Mouse (Mus musculus) lung, embryonic 14.5 days (tissue): ENCODE results near the gene Retreg3. TPM values are rescaled to one million over a fixed set of nuclear protein-coding genes. Genes with fewer than 3 reads are reported as not detected.

ENCODE experiments used
- ATAC-seq: fragments of 200-750 bp; cut with Nextera tagmentation; 2 replicates; pipeline ENCODE4 v1.8.0; 2017; ENCODE audit warnings: mild to moderate bottlenecking, moderate TSS enrichment, moderate library complexity; ENCODE audit not compliant: insufficient read depth
- DNase-seq: peaks from one replicate; pipeline ENCODE4 v3.0.0-alpha.2; 2015
- H3K27ac ChIP-seq: fragments of 300-500 bp; sonication (generic); 2 replicates; pipeline ENCODE4 v1.5.1; 2014; ENCODE audit warnings: low read depth, mild to moderate bottlenecking, moderate library complexity
- H3K27me3 ChIP-seq: fragments of 300-500 bp; sonication (generic); 2 replicates; pipeline ENCODE4 v1.6.1; 2014; ENCODE audit warnings: low read length, control low read depth; ENCODE audit not compliant: insufficient read depth
- H3K36me3 ChIP-seq: fragments of 300-500 bp; sonication (generic); 2 replicates; pipeline ENCODE4 v1.6.1; 2014; ENCODE audit warnings: control low read depth; ENCODE audit not compliant: insufficient read depth
- H3K4me1 ChIP-seq: fragments of 300-500 bp; sonication (generic); 2 replicates; pipeline ENCODE4 v1.6.1; 2014; ENCODE audit warnings: antibody characterized with exemption, control low read depth; ENCODE audit not compliant: insufficient read depth
- H3K4me2 ChIP-seq: fragments of 300-500 bp; sonication (generic); 2 replicates; pipeline ENCODE4 v1.6.1; 2014; ENCODE audit warnings: mild to moderate bottlenecking
- H3K4me3 ChIP-seq: fragments of 300-500 bp; sonication (generic); 2 replicates; pipeline ENCODE4 v1.5.1; 2014; ENCODE audit warnings: low read depth, low read length
- H3K9ac ChIP-seq: fragments of 300-500 bp; sonication (generic); 2 replicates; pipeline ENCODE4 v1.6.1; 2014
- H3K9me3 ChIP-seq: fragments of 300-500 bp; sonication (generic); 2 replicates; pipeline ENCODE4 v1.6.1; 2016; ENCODE audit warnings: low read depth, low read length, control low read depth
- CTCF ChIP-seq: IDR thresholded peaks from 2 replicates; pipeline ENCODE4 v1.5.1; 2016; ENCODE audit warnings: antibody characterized with exemption, low read depth
- WGBS: fragments of 180-500 bp; shearing (Covaris S2); extraction: QIAGEN DNeasy Blood & Tissue Kit; methylation state at CpG from one replicate; pipeline ENCODE4 v1.1.7; 2014; 5-methylcytosine and 5-hydroxymethylcytosine counted together
- microRNA-seq: library from miRNA; unstranded; fragments of <30 nt; microRNA quantifications from one replicate; pipeline ENCODE4, GENCODE M21; 2016; ENCODE audit warnings: borderline number of aligned reads
- polyA plus RNA-seq: library from polyadenylated mRNA; unstranded; fragments of >200 nt; fragmentation: Nextera tagmentation; extraction: Ambion mirVana; gene quantifications from 2 replicates; pipeline ENCODE4 v1.2.1, GENCODE M21; 2014

Gene Retreg3
- polyA plus RNA-seq, 1 experiment from 2014 or later, result 9.3 TPM

GRCm38 (mm10) chr11:101051617-101052016, 68.1 kb downstream of the Retreg3 start:
- 70% methylated on average over 8 of the region's 8 CpGs for WGBS
- no peak for ATAC-seq

DNA sequence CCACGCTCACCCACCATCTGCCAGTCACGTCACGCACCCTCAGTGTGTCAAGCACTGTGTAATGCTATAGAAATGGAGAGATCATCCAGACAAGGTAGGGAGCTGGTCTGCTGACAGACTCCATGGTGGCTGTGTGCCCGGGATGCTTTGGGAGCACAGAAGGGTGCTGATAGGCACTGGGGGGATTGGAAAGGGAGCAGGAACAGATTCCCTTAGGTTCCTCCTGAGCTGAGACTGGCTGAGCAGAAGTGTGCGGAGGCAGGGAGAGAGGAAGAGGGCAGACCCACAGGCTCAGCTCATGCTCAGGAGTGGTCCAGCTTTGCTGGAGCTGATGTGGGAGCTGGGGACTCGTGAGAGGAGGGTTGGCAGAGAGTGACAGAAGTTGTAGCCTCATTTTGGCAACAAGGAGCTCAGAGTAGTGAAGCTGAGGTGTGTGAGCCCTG, 68.6 kb downstream of the Retreg3 start:
- H3K36me3 ChIP-seq, result peaks cover 81% of the 10 kb centered on the region
- TF ChIP-seq CTCF, result no peak
- ATAC-seq (no peak), DNase-seq (no peak)
- no peak overlapping the region for H3K4me2 ChIP-seq
- H3K27ac ChIP-seq, result no peak overlapping the region
- peaks cover 4% of the 10 kb centered on the region for H3K4me1 ChIP-seq
- H3K9ac ChIP-seq, result no peak overlapping the region
- no peak overlapping the region for H3K4me3 ChIP-seq
- 81% methylated on average over 6 of the region's 6 CpGs for WGBS
- H3K9me3 ChIP-seq, result no peaks in the 10 kb centered on the region
- H3K27me3 ChIP-seq, result no peaks in the 10 kb centered on the region

More at GRCm38 (mm10) chr11:101051617-101052016, 68.1 kb downstream of the Retreg3 start:
- no peak for TF ChIP-seq CTCF
- no peak overlapping the region for H3K9ac ChIP-seq
- H3K27me3 ChIP-seq, result no peaks in the 10 kb centered on the region
- H3K4me2 ChIP-seq, result no peak overlapping the region
- H3K36me3 ChIP-seq, result peaks cover 78% of the 10 kb centered on the region
- peaks cover 10% of the 10 kb centered on the region for H3K4me1 ChIP-seq
- no peak for DNase-seq
- H3K9me3 ChIP-seq, result no peaks in the 10 kb centered on the region
- H3K27ac ChIP-seq, result no peak overlapping the region
- no peak overlapping the region for H3K4me3 ChIP-seq

DNA sequence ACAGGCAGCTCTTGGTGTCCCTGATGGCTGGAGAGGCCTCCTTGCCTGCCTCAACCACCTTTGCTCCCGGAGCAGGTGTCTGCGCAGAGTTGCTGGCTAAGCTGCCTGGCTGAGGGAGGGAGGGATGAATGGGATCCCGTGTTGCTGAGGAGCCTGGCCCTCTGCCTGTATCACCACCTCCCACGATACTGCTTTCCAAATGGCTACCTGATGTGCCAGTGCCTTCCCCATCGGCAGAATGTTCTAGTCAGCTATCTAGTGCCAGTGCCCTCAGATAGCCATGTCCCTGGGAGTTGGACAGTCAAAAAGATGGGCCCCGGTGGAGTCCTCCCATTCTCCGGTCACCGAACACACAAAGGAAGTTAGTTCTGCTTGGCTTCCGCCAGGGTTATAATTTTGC, 69.3 kb downstream of the Retreg3 start:
- no peak overlapping the region for H3K4me3 ChIP-seq
- no peak overlapping the region for H3K9ac ChIP-seq
- no peak for ATAC-seq
- H3K27ac ChIP-seq, result no peak overlapping the region
- no peaks in the 10 kb centered on the region for H3K9me3 ChIP-seq
- no peak overlapping the region for H3K4me2 ChIP-seq
- no peaks in the 10 kb centered on the region for H3K27me3 ChIP-seq
- peaks cover 81% of the 10 kb centered on the region for H3K36me3 ChIP-seq
- no peaks in the 10 kb centered on the region for H3K4me1 ChIP-seq
- TF ChIP-seq CTCF, result no peak
- WGBS, result 85% methylated on average over 9 of the region's 9 CpGs
- no peak for DNase-seq

- Histone ChIP-seq H3K27ac (no peak overlapping the region), H3K4me2 (no peak overlapping the region), H3K9me3 (no peaks in the 10 kb centered on the region), H3K4me3 (no peak overlapping the region), H3K36me3 (peaks cover 91% of the 10 kb centered on the region), H3K9ac (no peak overlapping the region), H3K4me1 (no peaks in the 10 kb centered on the region), H3K27me3 (no peaks in the 10 kb centered on the region)
- 87% methylated on average over 3 of the region's 3 CpGs for WGBS
- no peak for DNase-seq
- no peak for TF ChIP-seq CTCF
- ATAC-seq, result no peak
Measured at GRCm38 (mm10) chr11:101047502-101047901, 72.2 kb downstream of the Retreg3 start.

DNA sequence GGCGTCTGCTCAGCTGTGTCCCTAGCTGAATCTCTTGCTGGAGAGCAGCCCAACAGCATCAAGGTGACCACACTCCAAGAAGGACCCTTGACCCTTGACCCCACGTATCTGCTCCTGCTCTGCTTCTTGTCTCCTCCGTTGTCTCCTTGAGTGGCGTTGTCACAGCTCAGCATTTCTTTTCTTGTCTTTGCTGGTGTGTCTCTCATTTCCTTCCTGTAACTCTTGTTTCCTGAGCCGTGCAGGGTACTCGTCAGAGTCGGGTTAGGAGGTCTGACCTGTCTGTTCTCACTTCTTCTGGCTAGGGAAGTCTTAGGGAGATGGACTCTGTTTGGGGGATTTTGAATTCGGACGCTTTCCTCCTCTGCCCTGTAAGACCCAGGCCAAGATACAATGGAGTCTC, 73.3 kb downstream of the Retreg3 start:
- DNase-seq, result no peak
- Histone ChIP-seq H3K4me2 (no peak overlapping the region), H3K27ac (no peak overlapping the region), H3K9me3 (no peaks in the 10 kb centered on the region), H3K27me3 (no peaks in the 10 kb centered on the region), H3K9ac (no peak overlapping the region), H3K4me1 (no peaks in the 10 kb centered on the region), H3K4me3 (no peak overlapping the region), H3K36me3 (peaks cover 94% of the 10 kb centered on the region)
- WGBS, result 56% methylated on average over 9 of the region's 9 CpGs
- no peak for ATAC-seq
- no peak for TF ChIP-seq CTCF

Small RNAs within 50 kb of the gene (microRNA-seq; reads per million reads assigned to microRNA genes)
- not detected for gene Gm27626

Other genes with a start within 250 kb of the Retreg3 start
- gene Stat3, start 180.4 kb downstream of the Retreg3 start, polyA plus RNA-seq, result 33.8 and 36.5 TPM in 2 replicates
- 137 and 143 TPM in 2 replicates for gene Cavin1, start 149.0 kb downstream of the Retreg3 start, polyA plus RNA-seq
- gene Atp6v0a1, start 110.4 kb downstream of the Retreg3 start, polyA plus RNA-seq, result 32.8 and 38.0 TPM in 2 replicates
- gene Naglu, start 49.9 kb downstream of the Retreg3 start, polyA plus RNA-seq, result 13.2 and 14.0 TPM in 2 replicates
- not detected in 2 replicates for gene Hsd17b1, start 41.5 kb downstream of the Retreg3 start, polyA plus RNA-seq
- gene Coasy, start 37.3 kb downstream of the Retreg3 start, polyA plus RNA-seq, result 37.9 and 38.0 TPM in 2 replicates
- gene Mlx, start 32.6 kb downstream of the Retreg3 start, polyA plus RNA-seq, result 39.1 and 40.5 TPM in 2 replicates
- gene Psmc3ip, start 24.5 kb downstream of the Retreg3 start, polyA plus RNA-seq, result 39.9 and 44.1 TPM in 2 replicates
- gene Tubg1, start within 50 bp of the Retreg3 start, polyA plus RNA-seq, result 89.8 and 96.0 TPM in 2 replicates
- 2.7 and 4.1 TPM in 2 replicates for gene Tubg2, start 36.0 kb upstream of the Retreg3 start, polyA plus RNA-seq
- 0.84 and 1.0 TPM in 2 replicates for gene Cntnap1, start 50.6 kb upstream of the Retreg3 start, polyA plus RNA-seq
- 15.9 and 18.0 TPM in 2 replicates for gene Plekhh3, start 51.5 kb upstream of the Retreg3 start, polyA plus RNA-seq
- 0.11 TPM in 1 of 2 replicates, not detected in the other for gene Ccr10, start 55.5 kb upstream of the Retreg3 start, polyA plus RNA-seq
- gene Ezh1, start 106.6 kb upstream of the Retreg3 start, polyA plus RNA-seq, result 17.4 and 18.9 TPM in 2 replicates
- gene Ramp2, start 126.1 kb upstream of the Retreg3 start, polyA plus RNA-seq, result 271 and 276 TPM in 2 replicates
- gene Vps25, start 133.8 kb upstream of the Retreg3 start, polyA plus RNA-seq, result 132 and 139 TPM in 2 replicates
- 5.3 and 5.8 TPM in 2 replicates for gene Wnk4, start 140.7 kb upstream of the Retreg3 start, polyA plus RNA-seq
- gene Cntd1, start 159.1 kb upstream of the Retreg3 start, polyA plus RNA-seq, result 1.0 and 1.9 TPM in 2 replicates
- gene Coa3, start 159.2 kb upstream of the Retreg3 start, polyA plus RNA-seq, result 190 and 197 TPM in 2 replicates
- gene Becn1, start 182.4 kb upstream of the Retreg3 start, polyA plus RNA-seq, result 149 and 154 TPM in 2 replicates
- 118 and 123 TPM in 2 replicates for gene Psme3, start 196.3 kb upstream of the Retreg3 start, polyA plus RNA-seq
- 1.5 TPM in 2 replicates for gene Aoc2, start 205.2 kb upstream of the Retreg3 start, polyA plus RNA-seq
- gene Aoc3, start 210.7 kb upstream of the Retreg3 start, polyA plus RNA-seq, result 0.62 and 0.83 TPM in 2 replicates
- gene G6pc, start 247.7 kb upstream of the Retreg3 start, polyA plus RNA-seq, result not detected in 2 replicates